Mouse (Mus musculus) lung, embryonic 16.5 days (tissue): Measurements from ENCODE around the gene Tas2r114. TPM values are rescaled to one million over a fixed set of nuclear protein-coding genes. Genes with fewer than 3 reads are reported as not detected.

ENCODE experiments used
- ATAC-seq: fragments of 200-750 bp; cut with Nextera tagmentation; 2 replicates; pipeline ENCODE4 v1.8.0; 2017; ENCODE audit warnings: low read depth, mild to moderate bottlenecking, moderate library complexity
- H3K27ac ChIP-seq: fragments of 300-500 bp; sonication (generic); 2 replicates; pipeline ENCODE4 v1.5.1; 2014; ENCODE audit warnings: mild to moderate bottlenecking, control low read depth, low read length
- H3K27me3 ChIP-seq: fragments of 300-500 bp; sonication (generic); 2 replicates; pipeline ENCODE4 v1.6.1; 2014; ENCODE audit warnings: low read depth, low read length, mixed read lengths; ENCODE audit not compliant: control insufficient read depth, insufficient read depth
- H3K36me3 ChIP-seq: fragments of 300-500 bp; sonication (generic); 2 replicates; pipeline ENCODE4 v1.6.1; 2014; ENCODE audit warnings: low read length; ENCODE audit not compliant: control insufficient read depth, insufficient read depth
- H3K4me1 ChIP-seq: fragments of 300-500 bp; sonication (generic); replicated peaks from 2 replicates; pipeline ENCODE4 v1.6.1; 2014; ENCODE audit warnings: low read length, mixed read lengths; ENCODE audit not compliant: control insufficient read depth, insufficient read depth
- H3K4me2 ChIP-seq: fragments of 300-500 bp; sonication (generic); 2 replicates; pipeline ENCODE4 v1.6.1; 2014; ENCODE audit warnings: low read depth, low read length, control low read depth
- H3K4me3 ChIP-seq: fragments of 300-500 bp; sonication (generic); 2 replicates; pipeline ENCODE4 v1.5.1; 2014; ENCODE audit warnings: mild to moderate bottlenecking, low read length, control low read depth
- H3K9ac ChIP-seq: fragments of 300-500 bp; sonication (generic); 2 replicates; pipeline ENCODE4 v1.6.1; 2014; ENCODE audit warnings: low read length, control low read depth
- H3K9me3 ChIP-seq: fragments of 300-500 bp; sonication (generic); 2 replicates; pipeline ENCODE4 v1.6.1; 2016; ENCODE audit warnings: low read length; ENCODE audit not compliant: control insufficient read depth
- WGBS: fragments of 180-500 bp; shearing (Covaris S2); extraction: QIAGEN DNeasy Blood & Tissue Kit; methylation state at CpG from one replicate; pipeline ENCODE4 v1.1.7; 2014; 5-methylcytosine and 5-hydroxymethylcytosine counted together
- polyA plus RNA-seq: library from polyadenylated mRNA; unstranded; fragments of >200 nt; fragmentation: Nextera tagmentation; extraction: Ambion mirVana; gene quantifications from 2 replicates; pipeline ENCODE4 v1.2.1, GENCODE M21; 2015

Tas2r114 gene
- polyA plus RNA-seq: not detected in 2 replicates

DNA sequence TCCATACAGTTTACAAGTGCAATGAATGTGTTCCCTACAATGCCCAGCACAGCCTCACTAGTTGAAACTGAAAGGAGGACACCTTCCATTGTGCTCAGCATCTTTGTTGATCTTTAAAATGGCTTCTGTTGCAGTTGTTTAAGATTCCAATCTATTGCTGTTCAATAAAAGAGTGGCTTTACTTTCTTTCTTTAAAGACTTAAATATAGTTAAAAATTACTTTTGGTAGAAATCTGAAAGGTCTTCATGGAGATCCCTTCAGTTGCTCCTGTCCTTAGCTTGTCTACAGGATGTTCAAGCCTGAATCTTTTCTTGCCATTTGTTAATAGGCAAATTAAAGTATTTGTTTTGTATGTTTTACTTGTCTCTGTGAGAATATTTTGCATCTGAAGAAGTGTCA, at the start of gene Tas2r114:
Gene Tas2r114 (minus strand): TSS at position 101 of the 400 bp plus-strand sequence.
- no peak for ATAC-seq
- no peak within 1 kb of the TSS for H3K4me2 ChIP-seq
- H3K4me3 ChIP-seq: no peak within 1 kb of the TSS
- no peaks in the 10 kb centered on the region for H3K36me3 ChIP-seq
- no peaks in the 10 kb centered on the region for H3K4me1 ChIP-seq
- H3K9ac ChIP-seq: no peak within 1 kb of the TSS
- H3K27ac ChIP-seq: no peak within 1 kb of the TSS
- peaks cover 2% of the 10 kb centered on the region for H3K9me3 ChIP-seq
- H3K27me3 ChIP-seq: no peaks in the 10 kb centered on the region

DNA sequence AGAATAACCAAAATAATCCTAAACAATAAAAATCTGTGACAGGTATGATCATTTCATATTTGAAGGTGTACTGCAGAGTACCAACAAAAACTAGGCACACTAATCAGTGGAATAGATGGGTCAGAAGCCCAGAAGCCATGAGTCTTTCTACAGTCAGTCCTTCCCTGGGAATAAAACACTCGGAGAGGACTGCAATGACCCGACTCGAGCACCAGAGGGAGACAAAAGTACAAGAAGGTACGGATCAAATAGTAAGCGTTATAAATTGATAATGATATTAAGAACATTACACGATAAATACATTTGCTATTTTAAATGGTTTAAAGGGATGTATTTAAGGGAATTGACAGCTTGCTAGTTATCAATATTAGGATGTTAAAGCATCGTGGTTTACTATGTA, 22.9 kb upstream of the Tas2r114 start:
- Histone ChIP-seq H3K4me1 (no peaks in the 10 kb centered on the region), H3K9me3 (no peaks in the 10 kb centered on the region), H3K4me2 (no peak overlapping the region), H3K4me3 (no peak overlapping the region), H3K27me3 (no peaks in the 10 kb centered on the region), H3K27ac (no peak overlapping the region), H3K36me3 (no peaks in the 10 kb centered on the region), H3K9ac (no peak overlapping the region)
- no peak for ATAC-seq
- 40% methylated on average over 7 of the region's 7 CpGs for WGBS

DNA sequence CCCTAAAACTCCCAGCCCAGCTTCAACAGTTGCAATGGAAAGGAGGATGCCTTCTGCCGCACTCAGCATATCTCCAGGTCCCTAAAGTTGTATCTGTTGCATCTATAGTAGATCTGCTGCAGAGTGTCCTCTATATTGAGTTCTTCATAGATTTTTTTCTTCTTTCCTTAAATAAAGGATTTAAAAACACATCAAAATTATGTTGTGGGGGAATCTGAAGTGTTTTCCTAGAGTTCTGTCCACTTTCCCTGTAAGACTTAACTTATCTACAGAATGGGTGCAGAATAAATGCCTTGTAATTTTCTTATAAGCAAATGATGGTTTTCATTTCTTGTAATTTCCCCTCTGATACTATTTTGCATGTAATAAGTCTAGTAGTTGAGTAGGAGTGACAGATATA, 2.5 kb downstream of the Tas2r114 start, which contains the start of gene Tas2r105:
Gene Tas2r105 (minus strand): TSS at position 101 of the 400 bp plus-strand sequence.
- Histone ChIP-seq H3K9ac (no peak within 1 kb of the TSS), H3K36me3 (no peaks in the 10 kb centered on the region), H3K4me1 (no peaks in the 10 kb centered on the region), H3K27me3 (no peaks in the 10 kb centered on the region), H3K27ac (no peak within 1 kb of the TSS), H3K4me3 (no peak within 1 kb of the TSS), H3K4me2 (no peak within 1 kb of the TSS), H3K9me3 (peaks cover 2% of the 10 kb centered on the region)
- WGBS: 62% methylated on average over 1 of the region's 1 CpGs
- ATAC-seq: no peak

DNA sequence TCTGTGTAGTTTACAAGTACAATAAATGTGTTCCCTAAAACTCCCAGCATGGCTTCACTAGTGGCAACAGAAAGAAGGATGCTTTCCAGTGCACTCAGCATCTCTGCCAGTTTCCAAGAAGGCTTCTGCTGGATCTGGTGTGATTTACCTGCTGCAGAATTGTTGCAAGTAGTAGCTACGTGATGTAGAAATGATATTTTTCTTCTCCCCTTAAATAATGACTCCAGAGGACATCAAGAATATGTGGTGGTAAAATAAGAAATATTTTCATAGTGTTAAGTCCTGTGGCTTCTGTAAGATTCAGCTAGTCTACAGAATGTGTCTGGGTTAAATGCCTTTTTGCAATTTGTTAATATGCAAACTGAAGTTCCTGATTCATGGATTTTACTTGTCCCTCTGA, 4.2 kb downstream of the Tas2r114 start, which contains the start of gene Tas2r104:
Gene Tas2r104 (minus strand): TSS at position 101 of the 400 bp plus-strand sequence.
- no peak for ATAC-seq
- no peaks in the 10 kb centered on the region; the same call in 1 of the 2 replicates for H3K9me3 ChIP-seq
- no peak within 1 kb of the TSS for H3K4me3 ChIP-seq
- H3K4me2 ChIP-seq: no peak within 1 kb of the TSS
- no peak within 1 kb of the TSS for H3K27ac ChIP-seq
- no peaks in the 10 kb centered on the region for H3K27me3 ChIP-seq
- H3K9ac ChIP-seq: no peak within 1 kb of the TSS
- WGBS: 73% methylated on average over 1 of the region's 1 CpGs
- no peaks in the 10 kb centered on the region for H3K36me3 ChIP-seq
- H3K4me1 ChIP-seq: no peaks in the 10 kb centered on the region

GRCm38 (mm10) chr6:131678786-131679185, 11.1 kb downstream of the Tas2r114 start, which contains the start of gene Tas2r106:
TSS of gene Tas2r106 (minus strand) at chr6:131678886.
- Histone ChIP-seq H3K9ac (no peak within 1 kb of the TSS), H3K4me3 (no peak within 1 kb of the TSS), H3K4me2 (no peak within 1 kb of the TSS), H3K4me1 (no peaks in the 10 kb centered on the region), H3K9me3 (no peaks in the 10 kb centered on the region), H3K27me3 (no peaks in the 10 kb centered on the region), H3K36me3 (no peaks in the 10 kb centered on the region), H3K27ac (no peak within 1 kb of the TSS)
- no peak for ATAC-seq
- 54% methylated on average over 3 of the region's 3 CpGs for WGBS

DNA sequence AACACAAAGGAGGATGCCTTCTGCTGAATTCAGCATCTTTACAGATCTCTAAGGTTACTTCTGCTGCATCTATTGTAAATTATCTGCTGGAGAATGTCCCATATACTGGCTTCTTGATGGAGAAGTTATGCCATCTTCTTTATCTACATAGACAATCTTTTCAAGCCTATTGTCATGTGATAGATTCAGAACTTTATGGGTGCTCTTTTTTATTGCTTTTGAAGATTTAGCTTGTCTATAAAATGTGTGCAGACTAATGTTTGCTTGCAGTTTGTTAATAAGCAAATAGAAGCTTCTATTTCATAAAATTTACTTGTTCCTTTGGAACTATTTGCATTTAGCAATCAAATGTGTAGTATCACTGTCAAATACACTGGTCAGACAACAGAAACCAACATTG, 29.8 kb downstream of the Tas2r114 start, which contains the start of gene Tas2r107:
Gene Tas2r107 (minus strand): TSS at position 101 of the 400 bp plus-strand sequence.
- no peak within 1 kb of the TSS for H3K27ac ChIP-seq
- no peaks in the 10 kb centered on the region for H3K36me3 ChIP-seq
- no peaks in the 10 kb centered on the region for H3K4me1 ChIP-seq
- no peak within 1 kb of the TSS for H3K9ac ChIP-seq
- H3K4me2 ChIP-seq: no peak within 1 kb of the TSS
- H3K27me3 ChIP-seq: no peaks in the 10 kb centered on the region
- no peak for ATAC-seq
- H3K4me3 ChIP-seq: no peak within 1 kb of the TSS
- H3K9me3 ChIP-seq: no peaks in the 10 kb centered on the region

Other genes starting within 250 kb of the Tas2r114 start
- not detected in 2 replicates for gene 5430401F13Rik, start 203.7 kb downstream of the Tas2r114 start, polyA plus RNA-seq
- gene Gm6619, start 203.7 kb downstream of the Tas2r114 start, polyA plus RNA-seq: not detected in 2 replicates
- gene Tas2r130, start 59.2 kb downstream of the Tas2r114 start, polyA plus RNA-seq: not detected in 2 replicates
- gene Tas2r107, start 29.9 kb downstream of the Tas2r114 start, polyA plus RNA-seq: not detected in 2 replicates
- not detected in 2 replicates for gene Tas2r106, start 11.2 kb downstream of the Tas2r114 start, polyA plus RNA-seq
- not detected in 2 replicates for gene Tas2r104, start 4.3 kb downstream of the Tas2r114 start, polyA plus RNA-seq
- gene Tas2r105, start 2.6 kb downstream of the Tas2r114 start, polyA plus RNA-seq: not detected in 2 replicates